Mouse (Mus musculus): ENCODE measurements around the gene Snx9. TPM values are rescaled to one million over a fixed set of nuclear protein-coding genes. Genes with fewer than 3 reads are reported as not detected.

Gene Snx9
- total and polyA plus RNA-seq, 3 experiments, result 26.7 to 55.5 (median 46.7) TPM

DNA sequence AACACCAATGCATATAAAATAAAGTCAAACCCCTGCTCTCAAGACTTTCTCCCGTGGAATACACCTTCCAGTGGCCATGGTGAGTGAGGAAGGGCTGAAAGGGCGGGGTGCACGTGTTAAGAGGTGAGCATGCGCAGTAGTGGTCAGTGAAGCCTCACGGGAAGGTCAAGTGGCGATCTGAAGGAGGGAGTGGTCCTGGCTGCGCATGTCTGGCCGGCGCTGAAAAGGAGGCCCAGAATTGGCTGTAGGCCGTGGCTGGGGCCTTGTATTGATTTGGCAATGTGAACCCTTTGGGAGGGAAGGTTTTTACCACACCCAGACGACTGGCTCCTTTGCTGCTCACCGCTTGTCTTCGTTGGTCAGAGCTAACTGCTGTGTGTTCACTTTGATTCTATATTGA, 12.8 kb downstream of the Snx9 start:
- ATAC-seq (ENCODE audit: extremely low read depth, insufficient number of reproducible peaks, low FRiP score, poor library complexity, severe bottlenecking), result no peak
- peaks cover 37% of the 10 kb centered on the region for H3K36me3 ChIP-seq (replicated peaks)
- DNase-seq (ENCODE audit: low spot score), result no peak
- H3K9me3 ChIP-seq (replicated peaks), result no peaks in the 10 kb centered on the region
- no peaks in the 10 kb centered on the region for H3K27me3 ChIP-seq (ENCODE audit: insufficient read depth, low read length)
- H3K4me3 ChIP-seq (ENCODE audit: low read depth, low read length), result no peak overlapping the region
- TF ChIP-seq GATA2 (IDR thresholded peaks at IDR 0.05; ENCODE audit: borderline replicate concordance, low read depth, low read length) (no peak), TAL1 (conservative IDR thresholded peaks at IDR 0.05; ENCODE audit: low read depth, low read length) (no peak), POLR2AphosphoS5 (IDR thresholded peaks at IDR 0.05; ENCODE audit: insufficient replicate concordance, low read depth, low read length) (no peak), CTCF (IDR thresholded peaks at IDR 0.05; ENCODE audit: low read depth, low read length) (no peak), GATA1 (IDR thresholded peaks at IDR 0.05; ENCODE audit: borderline replicate concordance, low read length) (no peak)
- peaks cover 8% of the 10 kb centered on the region for H3K4me1 ChIP-seq (ENCODE audit: insufficient read depth, low read depth, low read length)

DNA sequence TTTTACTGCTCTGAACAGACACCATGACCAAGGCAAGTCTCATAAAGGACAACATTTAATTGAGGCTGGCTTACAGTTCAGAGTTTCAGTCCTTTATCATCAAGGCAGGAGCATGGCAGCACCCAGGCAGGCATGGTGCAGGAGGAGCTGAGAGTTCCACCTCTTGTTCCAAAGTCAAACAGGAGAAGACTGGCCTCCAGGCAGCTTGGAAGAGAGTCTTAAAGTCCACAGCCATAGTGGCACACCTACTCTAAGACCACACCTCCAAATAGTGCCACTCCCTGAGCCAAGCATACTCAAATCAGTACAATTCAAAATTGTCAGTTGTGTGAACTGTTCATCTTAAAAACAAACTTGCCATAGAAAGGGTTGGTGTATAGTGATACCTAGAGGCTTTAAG, 14.4 kb downstream of the Snx9 start:
- no peak for DNase-seq (ENCODE audit: low spot score)
- ATAC-seq (ENCODE audit: extremely low read depth, insufficient number of reproducible peaks, low FRiP score, poor library complexity, severe bottlenecking), result no peak
- TF ChIP-seq CTCF (IDR thresholded peaks at IDR 0.05; ENCODE audit: low read depth, low read length) (no peak), TAL1 (conservative IDR thresholded peaks at IDR 0.05; ENCODE audit: low read depth, low read length) (no peak), GATA2 (IDR thresholded peaks at IDR 0.05; ENCODE audit: borderline replicate concordance, low read depth, low read length) (no peak), POLR2AphosphoS5 (IDR thresholded peaks at IDR 0.05; ENCODE audit: insufficient replicate concordance, low read depth, low read length) (no peak), GATA1 (IDR thresholded peaks at IDR 0.05; ENCODE audit: borderline replicate concordance, low read length) (no peak)
- Histone ChIP-seq H3K4me3 (ENCODE audit: low read depth, low read length) (no peak overlapping the region), H3K36me3 (replicated peaks) (peaks cover 43% of the 10 kb centered on the region), H3K9me3 (replicated peaks) (no peaks in the 10 kb centered on the region), H3K27me3 (ENCODE audit: insufficient read depth, low read length) (no peaks in the 10 kb centered on the region), H3K4me1 (ENCODE audit: insufficient read depth, low read depth, low read length) (peaks cover 3% of the 10 kb centered on the region; the same call in 1 of the 2 replicates)

DNA sequence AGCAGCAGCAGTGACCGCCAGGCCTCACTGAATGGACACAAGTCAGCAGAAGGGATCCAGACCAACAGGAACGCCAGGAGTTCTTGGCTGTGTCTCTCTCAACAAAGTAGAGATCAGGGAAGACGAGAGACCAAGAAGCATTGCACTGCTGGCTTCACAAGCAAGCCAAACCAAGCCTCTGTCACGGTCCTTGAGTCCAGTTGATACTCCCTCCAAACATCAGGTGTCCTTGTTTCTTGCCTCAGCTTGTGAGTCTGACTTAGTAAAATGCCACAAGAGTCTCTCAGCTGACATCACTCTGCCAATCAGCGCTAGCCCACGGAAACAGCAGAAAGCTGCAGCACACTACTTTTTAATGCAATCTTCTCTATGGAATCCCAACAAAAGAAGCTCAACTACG, 15.3 kb downstream of the Snx9 start:
- DNase-seq (ENCODE audit: low spot score) (no peak), ATAC-seq (ENCODE audit: extremely low read depth, insufficient number of reproducible peaks, low FRiP score, poor library complexity, severe bottlenecking) (no peak)
- Histone ChIP-seq H3K36me3 (replicated peaks) (peaks cover 43% of the 10 kb centered on the region), H3K27me3 (ENCODE audit: insufficient read depth, low read length) (no peaks in the 10 kb centered on the region), H3K9me3 (replicated peaks) (no peaks in the 10 kb centered on the region), H3K4me1 (ENCODE audit: insufficient read depth, low read depth, low read length) (peaks cover 3% of the 10 kb centered on the region; the same call in 1 of the 2 replicates), H3K4me3 (ENCODE audit: low read depth, low read length) (no peak overlapping the region)
- TF ChIP-seq TAL1 (conservative IDR thresholded peaks at IDR 0.05; ENCODE audit: low read depth, low read length) (no peak), GATA1 (IDR thresholded peaks at IDR 0.05; ENCODE audit: borderline replicate concordance, low read length) (no peak), GATA2 (IDR thresholded peaks at IDR 0.05; ENCODE audit: borderline replicate concordance, low read depth, low read length) (no peak), POLR2AphosphoS5 (IDR thresholded peaks at IDR 0.05; ENCODE audit: insufficient replicate concordance, low read depth, low read length) (no peak), CTCF (IDR thresholded peaks at IDR 0.05; ENCODE audit: low read depth, low read length) (no peak)

DNA sequence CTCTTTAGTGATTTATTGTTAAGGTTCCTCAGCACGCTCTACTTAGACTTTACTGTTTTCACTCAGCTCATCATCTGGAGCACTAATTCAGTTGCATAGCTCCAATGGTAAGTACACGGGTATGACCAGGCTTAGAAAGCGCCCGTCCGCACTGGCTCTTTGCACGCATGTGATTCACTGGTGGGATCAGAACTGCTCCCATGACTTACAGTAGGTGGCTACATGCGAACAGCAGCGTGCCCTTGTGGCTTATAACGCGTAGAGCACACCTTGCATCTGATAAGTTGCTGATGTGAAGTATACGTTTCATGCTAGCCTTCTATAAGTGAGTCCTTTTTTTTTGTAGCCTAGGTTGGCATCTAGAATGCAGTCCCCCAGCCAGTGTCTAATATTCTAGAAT, 16.1 kb downstream of the Snx9 start:
- H3K4me1 ChIP-seq (ENCODE audit: insufficient read depth, low read depth, low read length), result peaks cover 3% of the 10 kb centered on the region; the same call in 1 of the 2 replicates
- peaks cover 43% of the 10 kb centered on the region for H3K36me3 ChIP-seq (replicated peaks)
- TF ChIP-seq POLR2AphosphoS5 (IDR thresholded peaks at IDR 0.05; ENCODE audit: insufficient replicate concordance, low read depth, low read length), result no peak
- no peak for TF ChIP-seq TAL1 (conservative IDR thresholded peaks at IDR 0.05; ENCODE audit: low read depth, low read length)
- no peak for TF ChIP-seq CTCF (IDR thresholded peaks at IDR 0.05; ENCODE audit: low read depth, low read length)
- no peak for TF ChIP-seq GATA1 (IDR thresholded peaks at IDR 0.05; ENCODE audit: borderline replicate concordance, low read length)
- TF ChIP-seq GATA2 (IDR thresholded peaks at IDR 0.05; ENCODE audit: borderline replicate concordance, low read depth, low read length), result no peak
- no peak overlapping the region for H3K4me3 ChIP-seq (ENCODE audit: low read depth, low read length)
- DNase-seq (ENCODE audit: low spot score), result no peak
- H3K27me3 ChIP-seq (ENCODE audit: insufficient read depth, low read length), result no peaks in the 10 kb centered on the region
- no peak for ATAC-seq (ENCODE audit: extremely low read depth, insufficient number of reproducible peaks, low FRiP score, poor library complexity, severe bottlenecking)
- no peaks in the 10 kb centered on the region for H3K9me3 ChIP-seq (replicated peaks)

DNA sequence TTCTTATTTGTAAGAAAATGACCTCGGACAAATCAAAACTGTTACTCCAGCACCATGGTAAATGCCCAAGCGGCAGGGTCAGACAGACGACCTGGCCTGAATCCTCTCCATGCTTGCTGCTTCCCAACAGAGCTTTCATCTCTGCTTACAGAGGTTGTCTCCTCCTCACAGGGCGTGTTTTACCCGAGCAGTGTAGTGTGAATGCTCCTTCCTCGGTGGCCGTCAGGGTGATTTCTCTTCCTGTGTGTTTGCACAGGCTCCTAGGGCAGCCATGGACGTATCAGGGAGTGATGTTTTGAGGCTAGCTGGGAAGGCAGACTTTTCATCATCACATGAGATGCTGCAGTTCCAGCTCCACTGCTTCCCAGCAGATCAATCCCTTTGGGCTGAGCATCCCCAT, 17.1 kb downstream of the Snx9 start:
- no peak overlapping the region for H3K4me3 ChIP-seq (ENCODE audit: low read depth, low read length)
- peaks cover 42% of the 10 kb centered on the region for H3K36me3 ChIP-seq (replicated peaks)
- no peak for DNase-seq (ENCODE audit: low spot score)
- no peaks in the 10 kb centered on the region for H3K9me3 ChIP-seq (replicated peaks)
- TF ChIP-seq GATA2 (IDR thresholded peaks at IDR 0.05; ENCODE audit: borderline replicate concordance, low read depth, low read length), result no peak
- TF ChIP-seq GATA1 (IDR thresholded peaks at IDR 0.05; ENCODE audit: borderline replicate concordance, low read length), result no peak
- TF ChIP-seq TAL1 (conservative IDR thresholded peaks at IDR 0.05; ENCODE audit: low read depth, low read length), result no peak
- no peak for TF ChIP-seq CTCF (IDR thresholded peaks at IDR 0.05; ENCODE audit: low read depth, low read length)
- no peak for TF ChIP-seq POLR2AphosphoS5 (IDR thresholded peaks at IDR 0.05; ENCODE audit: insufficient replicate concordance, low read depth, low read length)
- peaks cover 3% of the 10 kb centered on the region; the same call in 1 of the 2 replicates for H3K4me1 ChIP-seq (ENCODE audit: insufficient read depth, low read depth, low read length)
- H3K27me3 ChIP-seq (ENCODE audit: insufficient read depth, low read length), result no peaks in the 10 kb centered on the region
- ATAC-seq (ENCODE audit: extremely low read depth, insufficient number of reproducible peaks, low FRiP score, poor library complexity, severe bottlenecking), result no peak

DNA sequence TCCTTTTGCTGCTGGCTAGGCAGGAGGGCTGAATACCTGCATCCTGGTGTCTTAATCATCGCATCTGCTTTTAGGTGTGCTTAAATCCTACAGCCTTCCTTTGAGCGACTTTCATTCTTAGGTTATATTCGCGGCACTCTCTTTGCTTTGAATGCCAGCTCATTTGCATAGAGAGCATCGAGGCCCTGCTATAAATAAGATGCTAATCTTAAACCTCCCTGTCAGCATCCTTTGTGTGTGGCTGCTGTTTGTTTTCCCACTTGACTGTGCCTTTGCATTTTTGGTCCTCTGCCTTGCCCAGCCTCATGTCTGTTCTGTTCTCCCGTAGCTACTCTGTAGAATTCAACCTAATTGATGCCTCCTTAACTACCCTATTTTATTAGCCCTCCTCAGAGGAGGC, 21.2 kb downstream of the Snx9 start:
- Histone ChIP-seq H3K4me1 (ENCODE audit: insufficient read depth, low read depth, low read length) (peaks cover 3% of the 10 kb centered on the region; the same call in 1 of the 2 replicates), H3K36me3 (replicated peaks) (peaks cover 25% of the 10 kb centered on the region), H3K4me3 (ENCODE audit: low read depth, low read length) (no peak overlapping the region), H3K9me3 (replicated peaks) (no peaks in the 10 kb centered on the region), H3K27me3 (ENCODE audit: insufficient read depth, low read length) (no peaks in the 10 kb centered on the region)
- TF ChIP-seq POLR2AphosphoS5 (IDR thresholded peaks at IDR 0.05; ENCODE audit: insufficient replicate concordance, low read depth, low read length), result no peak
- TF ChIP-seq CTCF (IDR thresholded peaks at IDR 0.05; ENCODE audit: low read depth, low read length), result no peak
- TF ChIP-seq GATA1 (IDR thresholded peaks at IDR 0.05; ENCODE audit: borderline replicate concordance, low read length), result no peak
- TF ChIP-seq GATA2 (IDR thresholded peaks at IDR 0.05; ENCODE audit: borderline replicate concordance, low read depth, low read length), result no peak
- no peak for TF ChIP-seq TAL1 (conservative IDR thresholded peaks at IDR 0.05; ENCODE audit: low read depth, low read length)
- no peak for DNase-seq (ENCODE audit: low spot score)
- no peak for ATAC-seq (ENCODE audit: extremely low read depth, insufficient number of reproducible peaks, low FRiP score, poor library complexity, severe bottlenecking)

All from G1E (cell line).